Mouse (Mus musculus): Measurements from ENCODE around the gene Hesx1.
A peak's percentile ranks its signal among the peaks of the same experiment; 100 is the strongest.

Hesx1 gene

DNA sequence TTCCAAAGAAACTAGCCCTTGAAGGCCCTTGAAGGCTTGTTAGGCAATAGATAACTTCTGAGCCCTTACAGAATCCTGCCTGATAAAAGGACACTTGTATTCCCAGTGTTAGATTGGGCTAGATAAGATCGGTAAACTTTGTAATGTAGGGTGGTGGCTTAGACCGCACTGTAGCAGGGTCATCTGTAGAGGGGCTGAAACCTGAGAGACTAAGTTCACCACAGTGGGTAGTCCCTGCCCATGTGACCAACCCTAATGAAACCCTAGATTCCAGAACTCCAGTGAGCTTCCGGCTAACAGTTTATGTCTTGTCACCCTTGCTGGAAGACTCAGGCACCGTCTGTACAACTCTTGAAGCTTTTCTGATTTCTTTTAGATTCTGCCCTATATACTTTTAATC, 19.4 kb downstream of the Hesx1 start:
- no peak for DNase-seq (ENCODE audit: low spot score in 2 of 2)

DNA sequence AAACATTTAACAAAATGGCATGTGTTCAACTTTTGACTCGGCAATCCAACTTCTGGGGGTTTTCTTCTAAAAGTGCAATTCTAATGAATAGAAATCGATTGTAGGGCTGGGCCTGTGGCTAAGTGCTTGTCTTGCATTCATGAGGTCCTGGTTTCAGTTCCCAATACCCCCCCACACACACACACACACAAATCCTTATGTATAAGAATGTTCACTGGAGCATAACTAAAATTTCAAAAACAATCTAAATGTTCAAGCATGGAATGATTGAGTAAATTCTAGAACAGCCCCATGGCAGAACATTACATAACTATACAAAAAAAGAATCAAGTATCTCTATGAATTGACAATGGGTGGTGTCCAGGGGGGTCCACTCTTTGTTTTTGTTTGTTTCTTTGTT, 23.7 kb downstream of the Hesx1 start:
- DNase-seq (ENCODE audit: low spot score in 2 of 2) = no peak

DNA sequence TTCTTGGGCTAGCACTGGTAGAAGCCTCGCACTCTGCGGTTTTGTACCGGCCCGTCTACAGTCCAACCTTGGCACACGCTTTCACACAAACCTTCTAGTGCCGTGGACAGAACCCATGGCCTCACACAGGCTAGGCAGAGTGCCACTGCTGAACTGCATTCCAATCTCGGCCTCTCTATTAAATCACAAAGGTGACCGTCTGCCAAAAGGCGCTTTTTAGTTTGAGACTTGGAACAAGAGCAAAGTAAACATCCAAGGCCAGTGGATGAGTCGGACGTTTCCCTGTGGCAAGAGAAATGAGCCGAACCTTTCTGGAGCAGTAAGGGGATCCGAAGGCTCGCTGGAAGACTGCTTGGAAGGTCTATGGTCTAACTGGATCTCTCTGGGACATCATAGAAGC, 25.6 kb downstream of the Hesx1 start:
- DNase-seq (ENCODE audit: low spot score in 2 of 2) = no peak

DNA sequence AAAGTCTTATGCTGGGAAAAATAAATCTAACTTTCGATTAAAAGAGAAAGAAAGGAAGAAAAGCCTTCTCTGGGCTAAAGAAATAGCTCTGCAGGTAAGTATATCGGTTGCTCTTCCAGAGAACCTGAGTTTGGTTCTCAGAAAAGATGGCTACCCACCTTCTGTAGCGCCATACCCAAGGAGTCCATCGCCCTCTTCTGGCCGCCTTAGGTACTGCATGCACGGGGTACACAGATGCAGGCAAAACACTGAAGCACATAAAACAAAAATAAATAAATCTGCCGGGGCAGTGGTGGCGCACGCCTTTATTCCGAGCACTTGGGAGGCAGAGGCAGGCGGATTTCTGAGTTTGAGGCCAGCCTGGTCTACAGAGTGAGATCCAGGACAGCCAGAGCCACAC, 28.7 kb downstream of the Hesx1 start:
- DNase-seq (ENCODE audit: low spot score in 2 of 2) = peak; percentile 50 to 58

DNA sequence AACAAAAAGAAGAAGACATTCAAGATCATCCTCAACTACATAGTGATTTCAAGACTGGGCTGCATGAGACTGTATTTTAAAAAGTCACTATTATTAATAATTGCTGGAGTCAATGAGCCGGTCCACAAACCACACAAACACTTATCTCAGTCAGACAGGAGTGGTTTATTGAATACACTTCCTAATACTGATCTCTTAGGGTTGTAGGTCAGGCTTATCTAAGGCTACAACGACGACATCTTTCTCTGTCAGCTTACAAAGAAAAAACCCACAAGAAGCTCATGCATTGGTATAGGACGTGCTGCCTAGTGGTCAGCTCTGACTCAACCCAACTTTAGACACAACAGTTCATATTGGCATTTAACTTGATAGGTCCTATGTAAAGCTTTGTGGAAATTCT, 30.4 kb downstream of the Hesx1 start:
- DNase-seq (ENCODE audit: low spot score in 2 of 2) = no peak

DNA sequence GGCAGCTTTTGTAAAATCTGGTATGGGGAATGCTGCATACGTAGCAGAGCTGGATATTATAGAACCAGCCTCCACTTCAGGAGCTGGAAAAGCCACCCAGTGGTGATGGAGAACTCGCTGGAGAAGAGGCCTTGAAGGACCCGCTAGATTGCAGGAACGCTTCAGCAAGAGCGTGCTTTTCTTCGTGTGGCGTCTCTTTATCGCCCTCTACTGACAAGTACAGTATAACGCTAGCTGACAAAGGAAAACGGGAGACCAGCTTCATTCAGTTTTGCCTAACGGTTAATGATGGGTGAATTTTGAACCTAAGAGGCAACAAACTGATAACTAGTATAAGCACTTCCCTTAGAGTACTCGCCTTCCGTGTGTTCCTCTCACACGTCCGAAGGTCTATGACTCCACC, 35.6 kb downstream of the Hesx1 start:
- peak in 1 of 2 experiments; percentile 22 for DNase-seq (ENCODE audit: low spot score in 2 of 2)

DNA sequence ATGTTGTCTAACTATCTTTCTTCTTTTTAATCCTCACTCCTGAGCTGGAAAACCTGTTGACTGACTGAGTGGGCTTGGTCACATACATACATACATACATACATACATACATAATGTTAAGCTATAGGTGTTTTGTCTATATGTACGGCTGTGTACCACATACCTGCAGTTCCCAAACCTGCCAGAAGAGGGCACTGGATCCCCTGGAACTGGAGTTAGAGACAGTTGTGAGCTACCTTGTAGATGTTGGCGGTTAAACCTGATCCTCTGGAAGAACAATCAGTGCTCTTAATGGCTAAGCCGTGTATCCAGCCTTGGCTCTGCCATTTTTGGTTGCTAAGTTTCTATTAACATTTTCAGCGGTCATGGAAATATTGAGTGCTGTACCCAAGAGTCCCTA, 36.9 kb downstream of the Hesx1 start:
- DNase-seq (ENCODE audit: low spot score in 2 of 2) = peak; percentile 58 to 68

DNA sequence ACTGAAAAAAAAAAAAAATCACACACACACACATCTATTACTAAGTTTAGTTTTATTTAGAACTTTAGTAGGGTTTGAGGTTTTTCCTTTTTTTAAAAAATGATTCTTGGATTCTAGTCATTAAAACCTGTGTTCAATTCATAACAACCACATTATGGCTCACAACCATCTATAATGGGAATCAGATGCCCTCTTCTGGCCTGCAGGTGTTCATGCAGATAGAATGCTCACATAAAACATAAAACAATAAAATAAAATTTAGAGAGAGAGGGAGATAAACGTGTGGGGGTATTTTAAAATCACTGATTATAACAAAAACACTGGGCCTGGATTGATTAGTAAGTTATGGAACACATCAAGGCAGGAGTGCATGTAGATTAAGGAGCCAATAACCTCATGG, 43.3 kb downstream of the Hesx1 start:
- DNase-seq (ENCODE audit: low spot score in 2 of 2) = no peak

DNA sequence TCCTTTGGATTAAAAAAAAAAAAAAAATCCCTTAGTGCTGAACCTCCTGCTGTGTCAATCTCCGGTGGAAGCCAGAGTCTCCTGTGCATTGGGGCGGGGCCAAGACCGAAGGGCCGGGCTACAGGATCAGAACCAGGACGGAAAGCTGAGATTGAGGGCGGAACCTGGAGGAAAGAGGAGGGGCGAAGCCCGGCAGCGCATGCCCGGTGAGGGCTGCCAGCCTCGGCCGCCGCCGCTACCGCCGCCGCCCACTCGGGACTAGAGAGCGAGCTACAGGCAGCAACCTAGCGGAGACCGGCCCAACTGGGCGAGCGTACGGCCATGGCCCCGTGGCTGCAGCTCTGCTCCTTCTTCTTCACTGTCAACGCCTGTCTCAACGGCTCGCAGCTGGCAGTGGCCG, 44.6 kb downstream of the Hesx1 start, which contains the start of gene Il17rd:
TSS of gene Il17rd (plus strand) at position 159 of the 400 bp plus-strand sequence.
- DNase-seq (ENCODE audit: low spot score in 2 of 2) = peak; percentile 68 to 80

DNA sequence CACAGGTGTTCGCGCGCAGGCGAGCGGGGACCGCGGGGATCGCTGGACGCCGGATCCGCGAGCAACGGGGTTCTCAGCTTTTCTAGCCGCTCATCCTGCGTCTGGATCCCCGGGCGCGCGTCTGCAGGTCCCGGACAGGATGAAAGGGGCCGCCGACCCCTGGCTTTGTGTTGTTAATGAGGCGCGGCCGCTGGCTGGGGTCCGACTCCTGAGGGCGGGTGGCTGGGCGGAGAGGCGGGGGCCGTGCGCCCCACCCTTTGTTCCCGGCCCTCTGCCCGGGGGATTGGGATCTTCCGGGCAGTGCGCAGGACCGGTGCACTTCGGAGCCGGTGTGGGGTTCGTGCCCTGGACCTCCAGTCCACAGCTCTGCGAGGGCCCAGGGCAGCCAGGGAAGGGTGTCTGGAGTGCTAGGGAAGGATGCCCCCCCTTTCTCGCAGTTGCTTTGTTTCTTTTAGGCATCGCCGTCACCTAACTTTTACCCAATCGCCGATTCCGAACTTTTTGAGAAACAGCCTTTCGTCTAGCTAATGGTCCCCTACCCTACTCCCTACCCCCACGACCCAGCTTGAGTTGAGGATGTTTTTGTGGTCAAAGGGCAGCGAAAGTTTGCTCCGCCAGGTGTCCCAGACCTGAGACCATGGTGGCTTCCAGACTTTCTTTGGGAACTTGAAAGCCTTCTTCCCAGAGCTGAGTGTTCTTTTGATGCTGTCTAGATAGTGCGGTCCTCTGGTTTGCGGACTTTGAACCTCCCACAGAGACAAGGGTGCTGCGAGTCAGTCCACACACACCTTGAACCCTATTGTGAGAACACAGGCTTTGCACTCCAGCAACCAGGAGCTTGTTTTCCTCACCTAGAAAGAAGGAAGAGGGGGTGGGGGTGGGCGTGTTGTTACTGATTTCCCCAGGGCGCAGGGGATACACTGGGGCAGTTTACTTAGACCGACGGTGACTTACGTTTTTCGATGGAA, 45.3 kb downstream of the Hesx1 start:
- peak in 1 of 2 experiments; percentile 31 for DNase-seq (ENCODE audit: low spot score in 2 of 2)

DNA sequence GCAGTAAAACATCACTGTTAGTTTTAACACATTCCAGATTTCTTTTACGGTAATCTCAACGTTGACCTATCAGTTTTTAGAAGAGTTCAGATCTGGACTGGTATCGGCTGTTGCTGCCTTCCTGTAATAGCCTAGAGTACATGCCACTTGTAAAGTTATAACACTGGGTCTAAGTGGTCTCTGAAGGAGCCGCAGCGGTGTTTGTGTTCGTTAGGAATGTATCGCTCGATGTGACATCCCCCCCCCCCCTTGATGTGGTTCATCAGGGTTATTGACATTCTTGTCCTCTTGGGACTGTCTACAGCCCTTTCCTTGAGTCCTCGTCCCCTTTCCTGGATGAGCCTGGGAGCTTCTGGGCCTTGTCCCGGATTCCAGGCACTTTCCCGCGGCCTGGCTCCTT, 46.2 kb downstream of the Hesx1 start:
- DNase-seq (ENCODE audit: low spot score in 2 of 2) = no peak

DNA sequence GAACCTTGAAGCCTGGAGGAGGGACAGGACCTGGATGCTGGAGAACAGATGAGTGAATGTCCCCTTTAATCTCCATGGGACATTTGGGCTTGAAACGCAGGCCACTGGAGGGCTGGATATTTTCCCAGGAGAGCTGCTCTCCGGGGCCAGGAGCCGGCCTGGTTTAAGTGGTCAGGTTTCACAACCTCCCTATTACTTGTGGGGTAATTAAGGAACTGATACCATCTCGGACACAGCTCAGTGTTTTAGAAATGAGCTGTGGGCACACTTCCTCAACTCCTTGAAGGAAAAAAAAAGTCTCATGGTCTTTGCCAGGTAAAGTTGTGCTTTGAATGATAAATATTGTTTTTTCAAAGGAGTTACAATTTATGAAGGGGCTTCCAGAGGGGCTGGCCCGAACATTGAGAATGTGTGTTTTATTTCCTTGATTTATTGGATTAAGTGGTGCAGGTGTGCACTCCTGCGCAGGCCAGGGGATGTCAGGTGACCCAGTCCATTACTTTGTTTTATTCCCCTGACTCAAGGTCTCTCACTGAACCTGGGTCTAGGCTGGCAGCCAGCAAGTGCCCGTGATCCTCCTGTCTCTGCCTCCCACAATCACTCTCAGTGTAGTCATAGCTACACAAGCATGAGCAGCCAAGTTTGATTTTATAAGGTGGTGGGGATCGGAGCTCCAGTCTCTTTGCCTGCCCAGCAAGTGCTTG, 48.2 kb downstream of the Hesx1 start:
- no peak for DNase-seq (ENCODE audit: low spot score in 2 of 2)

DNA sequence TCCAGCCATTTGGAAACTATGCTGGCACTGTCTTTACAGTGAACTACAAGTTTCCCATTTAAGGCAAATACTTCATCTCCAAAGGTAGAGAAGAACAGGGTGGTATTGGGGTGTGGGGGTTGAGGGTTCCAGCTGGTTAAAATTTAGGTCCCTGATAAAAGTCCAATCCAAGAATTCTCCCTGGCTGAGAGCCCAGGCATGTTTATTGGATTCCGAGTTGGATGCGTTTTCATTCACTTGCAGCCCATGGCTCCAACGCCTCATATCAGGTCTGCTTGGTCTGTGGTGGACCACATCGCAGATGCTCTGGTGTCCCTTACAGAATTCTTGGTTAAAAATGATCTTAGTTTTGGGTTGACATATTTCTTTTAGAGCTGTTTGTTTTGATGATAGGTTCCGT, 49.2 kb downstream of the Hesx1 start:
- DNase-seq (ENCODE audit: low spot score in 2 of 2) = no peak

DNA sequence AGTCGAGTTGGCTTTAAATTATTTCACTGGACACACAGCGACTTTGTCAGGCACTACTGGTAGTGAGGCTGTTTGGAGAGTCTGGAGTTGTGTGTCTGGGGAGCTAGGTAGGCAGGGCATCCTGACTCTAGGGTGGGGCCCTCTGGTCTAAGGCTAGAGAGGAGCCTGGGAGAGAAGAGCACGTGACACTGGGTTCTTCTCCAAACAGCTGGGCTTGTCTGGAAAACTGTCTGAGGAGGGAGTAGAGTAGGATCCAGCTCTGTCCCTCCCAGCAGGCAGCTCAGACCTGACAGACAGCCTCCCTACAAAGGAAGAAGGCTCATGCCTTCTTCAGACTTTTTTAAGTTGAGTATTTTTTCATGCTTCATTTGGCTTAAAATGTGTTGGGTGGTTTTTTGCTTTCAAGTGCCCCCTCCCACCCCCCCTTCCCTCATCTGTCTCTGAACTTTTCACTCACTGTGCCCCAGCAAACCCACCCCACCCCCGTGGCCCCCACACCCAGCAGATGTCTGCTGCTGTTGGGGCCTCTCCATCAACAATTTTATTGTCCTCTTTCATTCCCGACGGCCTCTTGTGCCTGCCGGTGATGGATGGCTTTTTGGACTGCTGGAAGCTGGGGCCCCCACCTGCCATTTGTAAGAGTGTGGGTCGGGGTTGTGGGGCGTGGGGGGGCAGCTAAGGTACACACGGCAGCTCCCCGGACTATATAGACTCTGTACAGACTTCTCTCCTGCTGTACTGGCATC, 50.2 kb downstream of the Hesx1 start:
- no peak for DNase-seq (ENCODE audit: low spot score in 2 of 2)

DNA sequence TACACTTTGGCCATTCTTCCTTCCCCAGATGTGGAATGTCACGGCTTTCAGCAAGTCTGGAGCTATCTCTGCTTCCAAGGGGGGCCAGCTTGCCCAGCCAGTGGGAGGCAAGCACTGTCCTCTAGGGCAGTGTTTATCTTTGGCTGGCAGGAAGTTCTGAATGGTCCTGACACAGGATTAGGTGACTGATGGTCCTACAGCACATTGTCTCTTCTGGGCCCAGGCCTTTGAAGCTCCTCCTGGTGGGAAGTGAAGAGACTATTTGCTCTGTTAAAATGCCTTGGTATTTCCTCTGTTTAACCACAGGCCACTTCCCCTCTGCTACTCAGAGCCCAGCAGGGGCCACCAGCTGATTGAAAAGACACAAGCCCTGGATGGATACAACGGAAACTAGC, 50.7 kb downstream of the Hesx1 start:
- DNase-seq (ENCODE audit: low spot score in 2 of 2) = no peak

DNA sequence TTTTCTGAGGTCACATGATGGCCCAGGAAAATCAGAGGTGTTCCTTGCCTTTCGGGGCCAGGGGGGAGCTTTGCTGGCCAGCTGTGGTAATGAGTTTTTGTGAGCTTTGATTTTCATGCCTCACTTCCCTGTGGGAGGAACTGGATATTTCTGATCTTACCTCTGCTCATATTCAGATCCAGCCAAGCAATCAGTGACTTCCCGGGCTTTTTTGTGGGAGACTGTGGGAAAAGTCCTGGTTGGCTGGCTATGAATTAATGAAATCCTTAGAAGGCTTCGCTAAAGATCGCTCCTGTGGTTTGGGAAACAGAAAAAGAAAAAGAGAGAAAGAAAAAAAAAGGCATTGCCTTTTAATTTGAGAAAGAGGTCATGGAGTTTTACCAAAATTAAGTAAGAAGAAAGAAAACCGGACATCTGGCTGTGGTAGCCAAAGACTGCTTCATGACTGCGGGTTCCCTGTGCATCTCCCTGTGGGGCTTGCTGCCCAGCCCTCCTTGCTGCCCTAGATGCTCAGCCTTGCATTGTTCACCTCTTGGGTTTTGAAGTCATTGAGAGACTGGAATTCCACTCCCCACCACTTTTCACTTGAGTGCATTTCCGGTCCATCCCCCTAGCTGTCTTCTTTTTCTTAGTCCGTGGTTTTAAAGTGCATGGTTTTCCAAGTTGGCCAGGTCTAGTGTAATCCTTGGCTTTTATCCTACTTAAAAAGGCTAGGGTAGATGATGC, 54.2 kb downstream of the Hesx1 start:
- DNase-seq (ENCODE audit: low spot score in 2 of 2) = no peak

DNA sequence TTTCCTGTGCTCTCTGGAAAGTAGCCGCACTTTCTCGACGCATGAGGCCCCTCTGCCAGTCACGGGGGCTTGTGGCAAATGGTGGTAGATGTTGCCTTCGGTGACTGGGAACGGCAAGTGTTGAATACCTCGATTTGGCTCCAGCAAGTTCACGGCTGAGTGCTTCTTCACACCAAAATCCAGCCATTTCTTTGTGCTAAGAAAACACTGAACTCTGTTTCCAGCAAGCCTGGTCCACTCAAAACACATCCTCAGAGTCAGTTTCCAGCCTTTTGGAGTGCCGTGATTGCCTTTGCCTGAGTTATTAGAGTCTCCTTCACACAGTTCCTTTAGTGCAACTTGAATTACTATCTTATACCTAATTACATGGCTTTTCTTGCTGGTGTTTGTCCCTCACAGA, 55.8 kb downstream of the Hesx1 start:
- no peak for DNase-seq (ENCODE audit: low spot score in 2 of 2)

DNA sequence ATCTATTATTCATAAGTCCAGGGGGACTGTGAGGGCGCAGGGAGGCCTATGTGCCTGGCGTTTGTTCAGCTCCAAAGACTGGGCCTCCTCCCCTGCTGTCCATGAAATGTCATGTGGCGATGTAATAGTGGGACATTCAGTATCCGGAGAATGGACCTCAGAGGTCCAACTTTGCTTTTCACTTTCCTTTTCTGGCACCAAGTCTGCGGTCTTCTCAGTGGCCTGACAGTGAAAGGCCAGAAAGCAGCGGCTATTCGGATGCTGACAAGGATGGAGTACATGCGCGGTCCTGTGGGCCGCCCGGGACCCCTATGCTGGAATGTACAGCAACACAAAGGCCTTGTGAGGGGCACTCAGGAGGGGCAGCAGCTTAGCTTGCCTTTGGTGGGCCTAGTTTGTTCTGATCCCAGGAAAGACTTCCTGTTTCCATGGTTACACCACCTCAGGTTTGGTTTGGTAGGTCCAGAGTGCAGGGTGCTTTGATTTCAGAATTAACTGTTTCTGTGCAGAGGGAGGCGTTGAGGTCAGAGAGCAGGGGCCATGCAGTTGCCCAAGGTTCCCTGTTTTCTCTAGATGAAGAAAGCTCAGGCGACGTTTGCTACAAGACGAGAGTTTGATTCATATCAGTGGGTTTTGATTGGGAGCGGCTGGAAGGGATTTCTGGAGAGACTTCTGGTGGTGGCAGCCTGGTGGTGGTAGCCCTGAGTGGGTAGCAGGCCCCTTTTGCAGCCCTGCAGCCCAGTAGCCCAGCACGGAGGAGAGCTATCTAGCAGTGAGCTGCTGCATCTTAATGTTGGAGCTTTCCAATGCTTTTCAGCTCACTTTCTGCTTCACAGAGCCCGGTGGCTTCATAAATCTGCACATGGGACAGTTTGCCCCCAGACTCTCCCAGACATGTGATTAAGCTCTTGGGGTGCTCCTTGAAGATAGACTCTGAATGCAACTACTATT, 56.6 kb downstream of the Hesx1 start:
- DNase-seq (ENCODE audit: low spot score in 2 of 2) = no peak

DNA sequence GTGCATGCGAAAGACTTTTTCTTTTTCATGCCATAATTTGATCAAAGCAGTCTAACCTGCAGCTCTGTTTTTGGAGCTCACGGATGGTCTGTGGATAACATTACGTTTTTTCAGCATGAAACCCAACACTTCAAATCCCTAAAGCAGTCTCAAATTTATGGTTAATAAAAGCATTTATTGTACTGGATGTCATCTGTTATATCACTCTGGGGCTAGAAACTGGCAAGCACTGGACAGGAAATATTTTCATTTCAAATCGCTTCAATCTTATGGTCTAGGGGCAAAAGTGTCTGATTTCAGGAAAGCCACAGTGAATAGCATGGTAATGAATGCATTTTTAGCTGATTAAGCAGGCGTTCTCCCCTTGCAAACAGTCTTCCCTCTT, 57.3 kb downstream of the Hesx1 start:
- DNase-seq (ENCODE audit: low spot score in 2 of 2) = no peak
